Mouse (Mus musculus) hindbrain, embryonic 10.5 days (tissue): ENCODE results near the gene Phc1. TPM values are rescaled to one million over a fixed set of nuclear protein-coding genes. Genes with fewer than 3 reads are reported as not detected.
"Not testable (repeated sequence)": the region's sequence is repeated elsewhere in the genome, so short reads cannot be mapped to it uniquely, and the experiment has no call there.

Experiments
- DNase-seq: peaks from one replicate; pipeline ENCODE4 v3.0.0-alpha.2; 2017; ENCODE audit warnings: low spot score
- H3K27ac ChIP-seq: fragments of 300-500 bp; sonication (generic); 2 replicates; pipeline ENCODE4 v1.5.1; 2016; ENCODE audit warnings: mild to moderate bottlenecking, moderate library complexity
- H3K27me3 ChIP-seq: fragments of 300-500 bp; sonication (generic); 2 replicates; pipeline ENCODE4 v1.6.1; 2016; ENCODE audit warnings: mild to moderate bottlenecking; ENCODE audit not compliant: poor library complexity, insufficient read depth, severe bottlenecking
- H3K36me3 ChIP-seq: fragments of 300-500 bp; sonication (generic); 2 replicates; pipeline ENCODE4 v1.6.1; 2016; ENCODE audit warnings: mild to moderate bottlenecking, moderate library complexity
- H3K4me1 ChIP-seq: fragments of 300-500 bp; sonication (generic); replicated peaks from 2 replicates; pipeline ENCODE4 v1.6.1; 2016; ENCODE audit warnings: mild to moderate bottlenecking
- H3K4me3 ChIP-seq: fragments of 300-500 bp; sonication (generic); 2 replicates; pipeline ENCODE4 v1.5.1; 2016; ENCODE audit warnings: mild to moderate bottlenecking, moderate library complexity
- H3K9me3 ChIP-seq: fragments of 300-500 bp; sonication (generic); 2 replicates; pipeline ENCODE4 v1.6.1; 2016; ENCODE audit warnings: mild to moderate bottlenecking, moderate library complexity
- WGBS: fragments of 180-500 bp; shearing (Covaris S2); methylation state at CpG from one replicate; pipeline ENCODE4 v1.1.7; 2016; 5-methylcytosine and 5-hydroxymethylcytosine counted together
- polyA plus RNA-seq: library from polyadenylated mRNA; unstranded; fragments of >200 nt; fragmentation: Nextera tagmentation; extraction: Ambion mirVana; gene quantifications from 2 replicates; pipeline ENCODE4 v1.2.1, GENCODE M21; 2016

The Phc1 gene
- polyA plus RNA-seq, 1 experiment from 2014 or later, result 29.7 TPM

GRCm38 (mm10) chr6:122347326-122347725 is 7.0 kb upstream of the Phc1 start:
- H3K4me3 ChIP-seq, H3K4me1 ChIP-seq, H3K9me3 ChIP-seq, H3K27me3 ChIP-seq, H3K36me3 ChIP-seq, H3K27ac ChIP-seq, DNase-seq: not testable (repeated sequence)
- 71% methylated on average over 1 of the region's 1 CpGs for WGBS

GRCm38 (mm10) chr6:122346399-122346798 is 6.0 kb upstream of the Phc1 start:
- peaks cover 12% of the 10 kb centered on the region; the same call in 1 of the 2 replicates for H3K4me1 ChIP-seq
- no peaks in the 10 kb centered on the region for H3K9me3 ChIP-seq
- H3K27me3 ChIP-seq, result no peaks in the 10 kb centered on the region
- no peak overlapping the region for H3K27ac ChIP-seq
- no peak overlapping the region for H3K4me3 ChIP-seq
- DNase-seq, result no peak
- H3K36me3 ChIP-seq, result no peaks in the 10 kb centered on the region
- WGBS, result 92% methylated on average over 7 of the region's 7 CpGs

- Histone ChIP-seq H3K4me3 (no peak overlapping the region), H3K4me1 (peaks cover 17% of the 10 kb centered on the region; the same call in 1 of the 2 replicates), H3K27ac (no peak overlapping the region), H3K9me3 (no peaks in the 10 kb centered on the region), H3K36me3 (no peaks in the 10 kb centered on the region), H3K27me3 (no peaks in the 10 kb centered on the region)
- DNase-seq, result no peak
- WGBS, result 86% methylated on average over 6 of the region's 6 CpGs
These were observed 5.4 kb upstream of the Phc1 start for GRCm38 (mm10) chr6:122345731-122346130.

- 56% methylated on average over 9 of the region's 9 CpGs for WGBS
- H3K9me3 ChIP-seq, result no peaks in the 10 kb centered on the region
- H3K27me3 ChIP-seq, result no peaks in the 10 kb centered on the region
- no peak for DNase-seq
- no peak overlapping the region for H3K4me3 ChIP-seq
- H3K36me3 ChIP-seq, result no peaks in the 10 kb centered on the region
- H3K4me1 ChIP-seq, result peaks cover 19% of the 10 kb centered on the region; the same call in 1 of the 2 replicates
- H3K27ac ChIP-seq, result 0 out of 2 replicates have a peak overlapping the region, but pooled peaks have one; percentile 45
These were observed 4.2 kb upstream of the Phc1 start for GRCm38 (mm10) chr6:122344386-122345116.

GRCm38 (mm10) chr6:122343719-122344118 is 3.4 kb upstream of the Phc1 start:
- H3K36me3 ChIP-seq, result no peaks in the 10 kb centered on the region

GRCm38 (mm10) chr6:122342125-122342524 is 1.8 kb upstream of the Phc1 start:
- 26% methylated on average over 5 of the region's 5 CpGs for WGBS
- Histone ChIP-seq H3K27me3 (no peaks in the 10 kb centered on the region), H3K4me1 (peaks cover 36% of the 10 kb centered on the region), H3K27ac (no peak overlapping the region), H3K36me3 (no peaks in the 10 kb centered on the region), H3K4me3 (no peak overlapping the region), H3K9me3 (no peaks in the 10 kb centered on the region)
- no peak for DNase-seq

More at GRCm38 (mm10) chr6:122343719-122344118, 3.4 kb upstream of the Phc1 start:
- no peaks in the 10 kb centered on the region for H3K27me3 ChIP-seq
- H3K4me3 ChIP-seq, result no peak overlapping the region
- WGBS, result 74% methylated on average over 10 of the region's 10 CpGs
- no peaks in the 10 kb centered on the region for H3K9me3 ChIP-seq
- H3K27ac ChIP-seq, result no peak overlapping the region
- DNase-seq, result no peak
- H3K4me1 ChIP-seq, result peaks cover 21% of the 10 kb centered on the region

GRCm38 (mm10) chr6:122341038-122341810 is 863 bp upstream of the Phc1 start:
- WGBS, result 38% methylated on average over 7 of the region's 7 CpGs
- H3K27me3 ChIP-seq, result no peaks in the 10 kb centered on the region
- H3K4me3 ChIP-seq, result peak overlapping the region; percentile 73
- peak overlapping the region; percentile 97 for H3K27ac ChIP-seq
- H3K9me3 ChIP-seq, result no peaks in the 10 kb centered on the region
- DNase-seq, result no peak
- H3K36me3 ChIP-seq, result peaks cover 7% of the 10 kb centered on the region
- H3K4me1 ChIP-seq, result peaks cover 36% of the 10 kb centered on the region

- H3K27me3 ChIP-seq, result no peaks in the 10 kb centered on the region
- WGBS, result 1% methylated on average over 58 of the region's 71 CpGs
- H3K36me3 ChIP-seq, result peaks cover 20% of the 10 kb centered on the region
- DNase-seq, result peak; percentile 90
- no peaks in the 10 kb centered on the region for H3K9me3 ChIP-seq
- H3K4me3 ChIP-seq, result peak overlapping the region; percentile 73
- peaks cover 33% of the 10 kb centered on the region for H3K4me1 ChIP-seq
- H3K27ac ChIP-seq, result peak overlapping the region; percentile 97
These were observed 566 bp downstream of the Phc1 start for GRCm38 (mm10) chr6:122339648-122340341.

- Histone ChIP-seq H3K36me3 (peaks cover 27% of the 10 kb centered on the region), H3K4me1 (peaks cover 29% of the 10 kb centered on the region), H3K9me3 (no peaks in the 10 kb centered on the region), H3K27ac (peak overlapping the region; percentile 97), H3K27me3 (no peaks in the 10 kb centered on the region), H3K4me3 (peak overlapping the region; percentile 73)
- DNase-seq, result peak; percentile 70
- WGBS, result under 1% methylated on average over 47 of the region's 51 CpGs
These were observed 1.2 kb downstream of the Phc1 start for GRCm38 (mm10) chr6:122339047-122339647.

GRCm38 (mm10) chr6:122337546-122337945 is 2.8 kb downstream of the Phc1 start:
- Histone ChIP-seq H3K36me3 (peaks cover 43% of the 10 kb centered on the region), H3K27me3 (no peaks in the 10 kb centered on the region), H3K4me1 (peaks cover 29% of the 10 kb centered on the region), H3K9me3 (no peaks in the 10 kb centered on the region), H3K4me3 (no peak overlapping the region), H3K27ac (no peak overlapping the region)
- no peak for DNase-seq
- 76% methylated on average over 6 of the region's 6 CpGs for WGBS

GRCm38 (mm10) chr6:122334786-122335340 is 5.5 kb downstream of the Phc1 start:
- Histone ChIP-seq H3K9me3 (no peaks in the 10 kb centered on the region), H3K27me3 (no peaks in the 10 kb centered on the region), H3K36me3 (peaks cover 68% of the 10 kb centered on the region), H3K4me1 (peaks cover 17% of the 10 kb centered on the region), H3K27ac (no peak overlapping the region), H3K4me3 (no peak overlapping the region)
- DNase-seq, result no peak
- WGBS, result 83% methylated on average over 7 of the region's 7 CpGs

- Histone ChIP-seq H3K4me1 (peaks cover 9% of the 10 kb centered on the region), H3K27me3 (no peaks in the 10 kb centered on the region), H3K27ac (no peak overlapping the region), H3K9me3 (no peaks in the 10 kb centered on the region), H3K4me3 (no peak overlapping the region), H3K36me3 (peaks cover 86% of the 10 kb centered on the region)
- WGBS, result 91% methylated on average over 13 of the region's 13 CpGs
- DNase-seq, result no peak
These were observed 7.2 kb downstream of the Phc1 start for GRCm38 (mm10) chr6:122333081-122333612.
